10 mouse cellular contexts compared by ENCODE assay signal in genomic region chr5:38277098-38277866, GRCm38 (mm10). TPM values are rescaled to one million over a fixed set of nuclear protein-coding genes. Genes with fewer than 3 reads are reported as not detected.
DNase-seq lines count a peak whose midpoint lies in the region; ATAC-seq and TF ChIP-seq lines count a peak whose summit lies in the region.
"Had no signal": no experiment of that assay in that cellular context is flagged by ENCODE, and none has a peak within 500 bp of the region (broad histone marks: within the 10 kb centered on the region; RNA-seq: fewer than 3 reads in every experiment).

No protein-coding gene starts in this region.

- H3K27me3 ChIP-seq in heart, embryonic 12.5 days (replicated peaks), result peaks cover 87% of the 10 kb centered on the region
- peaks cover 17% of the 10 kb centered on the region for H3K27me3 ChIP-seq in heart, adult 2 months (ENCODE audit: control insufficient read depth, insufficient read depth, low read length)
- H3K27me3 ChIP-seq in forebrain, embryonic 14.5 days (replicated peaks; ENCODE audit: control insufficient read depth, insufficient read depth, low read length), result peaks cover 51% of the 10 kb centered on the region
- peaks cover 83% of the 10 kb centered on the region for H3K27me3 ChIP-seq in midbrain, embryonic 12.5 days

- TF ChIP-seq EP300 in heart, adult 2 months (IDR thresholded peaks at IDR 0.05; ENCODE audit: insufficient read depth, low read depth, low read length), result no peak

- 2% methylated on average over 64 of the region's 65 CpGs for WGBS in heart, embryonic 12.5 days
- 1% methylated on average over 65 of the region's 65 CpGs for WGBS in heart, adult 2 months
- 2% methylated on average over 54 of the region's 65 CpGs for WGBS in forebrain, embryonic 14.5 days
- 2% methylated on average over 65 of the region's 65 CpGs for WGBS in midbrain, embryonic 12.5 days

- no peak for TF ChIP-seq CTCF in heart, adult 2 months (IDR thresholded peaks at IDR 0.05)

- no peak for DNase-seq in heart, adult 2 months
- DNase-seq in ZHBTc4 (ENCODE audit: low read depth, low spot score), result peak; percentile 51
- peak; percentile 24 for DNase-seq in forebrain, embryonic 14.5 days (ENCODE audit: low spot score)
- DNase-seq in right cerebral cortex, postnatal 36 days (ENCODE audit: low spot score in 2 of 2), result no peak
- DNase-seq in layer of hippocampus, adult 9-10 months (ENCODE audit: low spot score), result no peak
- DNase-seq in urinary bladder, adult 18-20 months (ENCODE audit: low spot score in 2 of 2), result no peak

- H3K79me2 ChIP-seq in heart, adult 2 months (replicated peaks; ENCODE audit: control insufficient read depth, insufficient read depth, low read length), result no peaks in the 10 kb centered on the region

- no peak overlapping the region for H3K9ac ChIP-seq in heart, embryonic 12.5 days
- H3K9ac ChIP-seq in heart, adult 2 months (ENCODE audit: low read depth, low read length), result no peak overlapping the region
- 0 out of 2 replicates have a peak overlapping the region, but pooled peaks have one; percentile 21 for H3K9ac ChIP-seq in forebrain, embryonic 14.5 days (ENCODE audit: low read length)
- peak overlapping the region; percentile 24; the same call in 1 of the 2 replicates for H3K9ac ChIP-seq in midbrain, embryonic 12.5 days (replicated peaks)

- no peak overlapping the region for H3K27ac ChIP-seq in heart, embryonic 12.5 days (ENCODE audit: poor library complexity, severe bottlenecking)
- no peak overlapping the region for H3K27ac ChIP-seq in heart, adult 2 months
- H3K27ac ChIP-seq in forebrain, embryonic 14.5 days (ENCODE audit: low read depth, low read length), result no peak overlapping the region
- no peak overlapping the region for H3K27ac ChIP-seq in midbrain, embryonic 12.5 days (replicated peaks)

- no peaks in the 10 kb centered on the region for H3K36me3 ChIP-seq in heart, embryonic 12.5 days
- no peaks in the 10 kb centered on the region for H3K36me3 ChIP-seq in heart, adult 2 months (ENCODE audit: control insufficient read depth, insufficient read depth, low read length)
- H3K36me3 ChIP-seq in forebrain, embryonic 14.5 days (ENCODE audit: control insufficient read depth, insufficient read depth, low read length), result no peaks in the 10 kb centered on the region
- H3K36me3 ChIP-seq in midbrain, embryonic 12.5 days, result no peaks in the 10 kb centered on the region

- TF ChIP-seq POLR2A in heart, adult 2 months (IDR thresholded peaks at IDR 0.05; ENCODE audit: insufficient read depth, low read depth, low read length), result no peak

- peaks cover 21% of the 10 kb centered on the region for H3K4me1 ChIP-seq in heart, embryonic 12.5 days (replicated peaks)
- H3K4me1 ChIP-seq in heart, adult 2 months (ENCODE audit: control insufficient read depth, insufficient read depth, low read length), result no peaks in the 10 kb centered on the region
- H3K4me1 ChIP-seq in forebrain, embryonic 14.5 days (ENCODE audit: control insufficient read depth, insufficient read depth, low read length), result peaks cover 3% of the 10 kb centered on the region; the same call in 1 of the 2 replicates
- peaks cover 17% of the 10 kb centered on the region for H3K4me1 ChIP-seq in midbrain, embryonic 12.5 days

- H3K9me3 ChIP-seq in heart, embryonic 12.5 days (replicated peaks), result no peaks in the 10 kb centered on the region
- no peaks in the 10 kb centered on the region for H3K9me3 ChIP-seq in forebrain, embryonic 14.5 days (replicated peaks; ENCODE audit: control insufficient read depth, low read length)
- H3K9me3 ChIP-seq in midbrain, embryonic 12.5 days, result no peaks in the 10 kb centered on the region
- H3K9me3 ChIP-seq: G1E had no signal

- H3K4me2 ChIP-seq in heart, embryonic 12.5 days, result peak overlapping the region; percentile 64
- peak overlapping the region; percentile 47 for H3K4me2 ChIP-seq in forebrain, embryonic 14.5 days (ENCODE audit: low read length)
- peak overlapping the region; percentile 50 for H3K4me2 ChIP-seq in midbrain, embryonic 12.5 days (replicated peaks)

- no peak for ATAC-seq in heart, embryonic 12.5 days (ENCODE audit: insufficient number of reproducible peaks, low FRiP score)
- ATAC-seq in forebrain, embryonic 14.5 days, result peak; percentile 46; the same call in 1 of the 2 replicates
- peak; percentile 59; the same call in 1 of the 2 replicates for ATAC-seq in midbrain, embryonic 12.5 days (ENCODE audit: low FRiP score, low read depth)

- peak overlapping the region; percentile 35 for H3K4me3 ChIP-seq in heart, embryonic 12.5 days
- no peak overlapping the region for H3K4me3 ChIP-seq in heart, adult 2 months
- H3K4me3 ChIP-seq in forebrain, embryonic 14.5 days (ENCODE audit: low read depth, low read length), result peak overlapping the region; percentile 31
- H3K4me3 ChIP-seq in midbrain, embryonic 12.5 days, result peak overlapping the region; percentile 36
- H3K4me3 ChIP-seq: myocyte had no signal

- intact Hi-C loops in heart, adult 2 months (cut with DNase I), result no loop called here

RNA-seq across cellular contexts. Expression of gene Otop1, which starts 1.5 kb away (rescaled TPM):
- polyA plus RNA-seq in heart, embryonic 12.5 days (2016; fragmentation: Nextera tagmentation; extraction: Ambion mirVana), result not detected in 2 replicates
- under 1 TPM; 0.57 to 0.82 TPM for total RNA-seq in heart, adult 2 months (2021)
- polyA plus RNA-seq in heart, adult 2 months (2012; rRNA removed), result 2.9 and 4.3 TPM in 2 replicates
- not detected in 2 replicates for polyA plus RNA-seq in forebrain, embryonic 14.5 days (2014; fragmentation: Nextera tagmentation; extraction: Ambion mirVana)
- polyA plus RNA-seq in midbrain, embryonic 12.5 days (2016; fragmentation: Nextera tagmentation; extraction: Ambion mirVana), result not detected in 2 replicates
- polyA plus RNA-seq: G1E had no signal

RNA-seq across cellular contexts. Expression of gene Tmem128, which starts 17.3 kb away (rescaled TPM):
- polyA plus RNA-seq in heart, embryonic 12.5 days (2016; fragmentation: Nextera tagmentation; extraction: Ambion mirVana), result 45.7 and 48.6 TPM in 2 replicates
- 10 to 100 TPM; 11.7 to 12.2 TPM for total RNA-seq in heart, adult 2 months (2021)
- polyA plus RNA-seq in heart, adult 2 months (2012; rRNA removed), result 16.5 and 24.0 TPM in 2 replicates
- 108 and 109 TPM in 2 replicates for polyA plus RNA-seq in forebrain, embryonic 14.5 days (2014; fragmentation: Nextera tagmentation; extraction: Ambion mirVana)
- 88.3 and 100 TPM in 2 replicates for polyA plus RNA-seq in midbrain, embryonic 12.5 days (2016; fragmentation: Nextera tagmentation; extraction: Ambion mirVana)

RNA-seq across cellular contexts. Expression of gene Drd5, which starts 41.9 kb away (rescaled TPM):
- not detected in 2 replicates for polyA plus RNA-seq in heart, embryonic 12.5 days (2016; fragmentation: Nextera tagmentation; extraction: Ambion mirVana)
- not detected for total RNA-seq in heart, adult 2 months (2021)
- not detected in 2 replicates for polyA plus RNA-seq in heart, adult 2 months (2012; rRNA removed)
- 0.14 and 0.17 TPM in 2 replicates for polyA plus RNA-seq in forebrain, embryonic 14.5 days (2014; fragmentation: Nextera tagmentation; extraction: Ambion mirVana)
- 0.13 and 0.18 TPM in 2 replicates for polyA plus RNA-seq in midbrain, embryonic 12.5 days (2016; fragmentation: Nextera tagmentation; extraction: Ambion mirVana)
- polyA plus RNA-seq: G1E, myocyte had no signal

RNA-seq across cellular contexts. Expression of gene Lyar, which starts 57.0 kb away (rescaled TPM):
- 59.4 and 61.3 TPM in 2 replicates for polyA plus RNA-seq in heart, embryonic 12.5 days (2016; fragmentation: Nextera tagmentation; extraction: Ambion mirVana)
- total RNA-seq in heart, adult 2 months (2021), result 10 to 100 TPM; 16.8 to 20.5 TPM
- 5.4 and 7.4 TPM in 2 replicates for polyA plus RNA-seq in heart, adult 2 months (2012; rRNA removed)
- 42.9 and 48.3 TPM in 2 replicates for polyA plus RNA-seq in forebrain, embryonic 14.5 days (2014; fragmentation: Nextera tagmentation; extraction: Ambion mirVana)
- polyA plus RNA-seq in midbrain, embryonic 12.5 days (2016; fragmentation: Nextera tagmentation; extraction: Ambion mirVana), result 100 and 113 TPM in 2 replicates

RNA-seq across cellular contexts. Expression of gene Zbtb49, which starts 57.0 kb away (rescaled TPM):
- polyA plus RNA-seq in heart, embryonic 12.5 days (2016; fragmentation: Nextera tagmentation; extraction: Ambion mirVana), result 9.0 and 10.7 TPM in 2 replicates
- total RNA-seq in heart, adult 2 months (2021), result 1 to 10 TPM; 3.7 to 4.1 TPM
- 4.3 and 5.2 TPM in 2 replicates for polyA plus RNA-seq in heart, adult 2 months (2012; rRNA removed)
- 15.9 and 19.6 TPM in 2 replicates for polyA plus RNA-seq in forebrain, embryonic 14.5 days (2014; fragmentation: Nextera tagmentation; extraction: Ambion mirVana)
- 22.0 and 26.8 TPM in 2 replicates for polyA plus RNA-seq in midbrain, embryonic 12.5 days (2016; fragmentation: Nextera tagmentation; extraction: Ambion mirVana)

Comparison
In these comparisons a context has a peak if more than half of its experiments do, and no peak if none do; other contexts are left out.
1. H3K9ac ChIP-seq: peak in forebrain, embryonic 14.5 days (single experiment) and midbrain, embryonic 12.5 days (single experiment); none in heart, embryonic 12.5 days (single experiment) and heart, adult 2 months (single experiment).
2. DNase-seq: peak in ZHBTc4 (single experiment) and forebrain, embryonic 14.5 days (single experiment); none in heart, adult 2 months (0 of 2), right cerebral cortex, postnatal 36 days (0 of 2), layer of hippocampus, adult 9-10 months (single experiment) and urinary bladder, adult 18-20 months (0 of 2).
3. Peak in every context shown above with its lines, with median percentiles within 50 percentile points of each other: H3K4me2 ChIP-seq.